Mouse (Mus musculus): ENCODE data around the gene Cpe.

The Cpe gene

DNA sequence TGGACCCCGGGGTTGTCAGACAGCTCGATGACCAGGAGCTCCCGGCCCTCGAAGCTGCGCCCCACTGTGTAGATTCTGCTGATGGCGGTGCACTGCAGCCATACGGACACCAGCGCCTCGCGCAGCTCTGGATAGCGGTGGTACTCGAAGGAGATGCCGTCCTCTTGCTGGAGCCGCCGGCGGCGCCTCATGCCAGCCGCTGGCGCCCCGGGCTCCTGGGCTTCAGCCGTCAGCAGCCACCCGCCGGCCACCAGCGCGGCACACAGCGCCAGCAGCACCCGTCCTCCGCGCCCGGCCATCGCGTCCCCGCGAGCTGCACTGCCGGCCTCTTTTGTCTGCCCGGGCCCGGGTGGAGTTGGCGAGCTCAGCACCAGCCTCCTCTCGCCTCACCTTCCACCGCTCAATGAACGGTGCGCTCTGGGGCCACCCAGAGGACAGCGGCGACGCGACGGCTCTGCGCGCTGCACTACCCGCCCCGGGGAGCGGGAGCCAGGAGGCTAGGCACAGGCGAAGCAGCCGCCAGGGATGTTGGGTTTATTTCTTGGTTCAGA lies at the start of gene Cpe:
TSS of gene Cpe (minus strand) at position 404 of the 551 bp plus-strand sequence.
- DNase-seq (ENCODE audit: low spot score): peak; percentile 17

DNA sequence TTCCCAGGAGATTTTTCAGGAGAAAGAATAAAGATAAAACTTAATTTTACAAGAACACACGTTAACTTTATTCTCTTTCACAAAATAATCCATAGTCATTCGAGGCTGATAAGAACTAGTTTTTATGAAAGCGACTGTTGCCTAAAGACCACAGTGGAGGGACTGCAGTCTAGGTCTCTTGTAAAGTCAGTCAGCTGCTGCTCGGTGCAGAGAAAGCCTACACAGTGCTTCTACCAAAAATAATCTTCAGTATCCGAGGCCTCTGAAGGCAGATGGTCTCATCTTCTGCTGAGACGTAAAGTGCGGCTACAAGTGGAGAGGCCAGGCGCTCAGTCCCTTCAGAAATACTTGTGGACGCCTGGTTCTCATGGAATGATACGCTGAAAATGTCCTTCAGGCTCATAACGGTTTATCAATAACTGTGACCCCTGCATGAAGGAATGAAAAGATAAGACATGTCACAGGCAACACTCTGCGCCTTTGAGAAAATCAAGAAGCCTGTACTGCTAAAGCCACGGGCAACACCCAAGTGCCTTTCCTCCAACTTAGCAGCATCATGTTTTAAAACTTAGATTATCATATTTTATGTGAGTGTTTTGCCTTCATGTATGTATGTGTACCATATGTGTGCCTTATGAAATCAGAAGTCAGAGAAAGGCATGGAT lies 47.8 kb upstream of the Cpe start:
- no peak for DNase-seq (ENCODE audit: low spot score)

DNA sequence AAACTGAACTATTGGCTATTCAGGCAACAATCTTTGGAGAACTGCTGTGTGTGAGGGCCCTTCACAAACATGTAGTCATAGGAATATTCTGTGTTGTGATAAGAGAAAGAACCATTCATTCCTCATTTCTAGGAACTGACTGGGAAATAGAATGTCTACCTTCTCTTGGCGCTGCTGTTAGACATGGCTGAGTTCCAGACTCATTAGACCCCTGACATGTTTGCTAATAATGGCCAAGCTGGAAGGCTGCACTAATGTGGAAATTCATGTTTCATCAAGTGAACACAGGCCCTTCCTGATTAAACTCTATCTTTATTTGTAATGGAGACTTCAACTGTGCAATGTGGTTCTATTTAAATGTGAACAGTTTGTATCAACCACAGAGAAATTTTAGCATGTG lies 46.1 kb upstream of the Cpe start:
- no peak for DNase-seq (ENCODE audit: low spot score)

DNA sequence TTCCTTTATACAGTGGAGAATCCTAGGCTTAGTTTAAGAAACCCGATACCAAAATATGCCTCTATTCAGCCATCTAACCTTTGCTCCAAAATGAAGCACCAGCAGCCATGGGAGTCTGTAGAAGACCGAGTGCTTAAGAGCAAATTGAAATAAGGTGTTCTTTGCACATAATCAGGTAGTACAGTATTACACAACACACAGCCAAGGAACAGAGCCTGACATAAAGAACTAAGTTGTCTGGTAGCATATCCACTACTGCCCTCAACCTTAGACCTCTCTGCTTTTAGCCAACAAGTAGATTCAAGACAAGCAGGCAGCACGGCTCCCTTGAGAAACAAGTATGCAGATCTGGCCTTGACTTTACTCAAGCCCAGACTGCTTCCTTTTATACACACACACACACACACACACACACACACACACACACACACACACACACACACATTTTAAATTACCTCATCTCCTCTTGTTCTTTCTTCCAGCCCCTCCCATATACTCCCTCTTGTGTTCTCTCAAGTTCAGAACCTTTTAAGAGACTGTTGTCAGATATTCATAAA lies 44.0 kb upstream of the Cpe start:
- no peak for DNase-seq (ENCODE audit: low spot score)

DNA sequence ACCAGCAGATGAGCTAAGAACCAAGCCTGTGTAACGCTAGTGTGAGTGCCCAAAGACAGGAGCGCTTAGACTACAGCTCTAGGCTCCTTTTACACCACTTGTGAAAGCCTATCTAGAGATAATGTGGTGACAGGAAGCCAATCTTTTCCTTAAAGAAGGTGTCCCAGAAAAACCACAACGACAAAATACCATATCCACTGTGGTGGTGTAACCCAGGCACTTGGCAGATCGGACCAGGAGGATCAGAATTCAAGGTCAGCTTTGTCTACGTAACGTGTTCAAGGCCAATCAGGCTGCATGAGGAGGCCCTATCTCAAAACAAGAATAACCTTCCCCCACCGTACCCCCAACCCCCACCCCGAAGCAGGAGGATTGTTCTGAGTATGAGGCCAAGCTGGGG lies 42.3 kb upstream of the Cpe start:
- DNase-seq (ENCODE audit: low spot score): no peak

DNA sequence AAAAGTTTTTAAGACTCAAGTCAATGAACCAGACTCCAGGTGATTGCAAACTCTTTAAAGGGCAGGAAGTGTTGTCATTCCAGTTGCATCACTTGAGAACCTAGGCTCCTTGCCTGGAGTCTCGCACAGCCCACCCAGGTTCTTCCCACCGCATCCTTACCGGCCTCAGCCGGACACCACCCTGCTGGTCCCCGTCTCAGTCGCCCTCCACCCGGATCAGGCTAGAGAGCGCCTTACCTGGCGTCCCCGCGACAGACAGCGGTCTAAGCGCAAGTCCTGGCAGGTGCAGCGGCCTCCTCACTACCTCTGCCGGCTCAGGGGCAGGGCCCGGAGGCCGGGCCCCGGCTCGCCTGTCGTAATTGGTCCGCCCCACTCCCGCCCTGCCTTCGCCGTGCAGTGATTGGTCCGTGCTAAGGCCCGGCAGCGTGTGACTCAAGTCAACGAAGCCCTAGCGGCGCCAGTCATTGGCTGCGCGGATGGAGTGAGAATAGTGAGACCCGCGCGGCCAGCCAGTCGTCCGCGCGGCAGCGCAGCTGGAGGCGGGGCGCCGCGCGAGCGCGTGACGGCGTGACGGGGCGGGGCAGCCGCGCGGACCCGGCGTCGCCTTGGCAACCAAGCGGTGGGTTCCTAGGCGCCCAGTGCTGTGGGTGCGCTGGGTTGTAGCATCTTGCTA lies 40.6 kb upstream of the Cpe start, which contains the start of gene Msmo1:
TSS of gene Msmo1 (minus strand) at position 522 of the 673 bp plus-strand sequence.
- DNase-seq (ENCODE audit: low spot score): peak; percentile 90

DNA sequence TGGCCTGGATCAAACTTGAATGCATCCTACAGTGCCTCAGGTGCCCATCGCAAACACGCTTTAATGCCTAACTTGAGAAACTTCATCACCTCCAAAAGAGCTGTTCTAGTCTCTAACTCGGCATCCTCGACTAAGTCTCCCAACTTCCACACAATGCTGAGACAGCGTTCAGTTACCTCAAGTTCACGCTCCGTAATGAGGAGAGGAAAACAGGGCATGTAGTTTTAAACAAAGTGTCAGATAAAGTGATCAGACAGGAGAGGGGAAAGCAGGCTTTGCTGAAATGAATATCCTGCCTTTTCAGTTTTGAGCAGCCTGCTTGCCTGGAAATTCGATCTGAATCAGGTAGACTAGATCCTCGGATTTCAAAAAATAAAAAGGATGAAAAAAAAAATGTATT lies 39.7 kb upstream of the Cpe start:
- DNase-seq (ENCODE audit: low spot score): no peak

DNA sequence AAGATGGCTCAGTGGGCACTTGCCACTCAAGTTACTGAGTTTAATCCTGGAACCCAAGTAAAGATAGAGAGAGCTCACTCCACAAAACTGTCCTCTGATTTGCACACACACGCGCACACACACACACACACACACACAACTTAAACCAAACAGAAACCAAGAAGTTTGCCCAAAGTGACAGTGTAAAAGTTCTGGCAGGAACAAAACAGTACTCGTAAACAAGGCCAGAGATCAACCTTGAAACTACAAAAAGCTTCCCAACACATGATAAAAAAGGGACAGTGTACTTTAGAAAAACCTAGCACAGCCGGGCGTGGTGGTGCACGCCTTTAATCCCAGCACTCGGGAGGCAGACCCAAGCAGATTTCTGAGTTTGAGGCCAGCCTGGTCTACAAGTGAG lies 35.3 kb upstream of the Cpe start:
- DNase-seq (ENCODE audit: low spot score): no peak

DNA sequence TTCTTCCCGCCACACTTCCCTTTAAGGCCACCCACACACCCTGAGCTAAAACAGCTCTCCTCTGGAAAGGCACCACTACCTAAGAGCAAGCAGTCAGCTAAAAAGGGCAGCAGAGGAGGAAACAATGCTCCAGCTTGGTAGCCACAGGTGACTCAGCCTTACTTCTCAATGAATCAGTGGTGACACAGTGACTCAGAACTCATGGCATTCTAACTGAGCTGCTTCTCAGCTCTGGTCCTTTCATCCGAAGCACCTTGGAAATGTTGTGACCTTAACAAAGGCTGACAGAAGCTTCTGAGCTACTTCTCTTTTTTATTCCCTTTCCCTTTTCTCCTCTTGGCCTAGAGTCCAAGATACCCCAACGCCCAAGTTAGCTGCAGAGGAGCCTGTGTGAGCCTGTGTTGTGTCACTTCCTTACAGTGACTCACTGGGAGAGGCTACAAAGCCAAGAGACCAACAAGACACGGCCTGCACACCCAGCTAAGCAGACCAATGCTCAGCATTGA lies 33.4 kb upstream of the Cpe start:
- no peak for DNase-seq (ENCODE audit: low spot score)

DNA sequence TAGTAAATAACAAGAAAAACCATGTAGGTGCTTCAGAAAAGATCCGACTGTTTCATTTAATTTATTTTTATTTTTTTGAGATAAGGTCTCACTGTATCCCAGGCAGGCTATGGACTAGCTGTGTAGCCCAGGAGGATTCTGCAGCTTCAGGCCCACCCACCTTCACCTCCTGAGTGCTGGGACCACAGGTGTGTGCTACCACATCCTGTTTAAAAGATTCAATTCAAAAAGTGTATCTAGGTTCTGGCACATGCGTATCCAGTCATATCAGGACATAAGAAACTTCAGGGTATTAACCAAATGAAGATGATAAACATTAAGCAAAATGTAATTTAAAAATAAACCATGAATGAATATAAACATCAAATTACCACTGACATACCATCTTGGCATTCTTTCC lies 30.4 kb upstream of the Cpe start:
- no peak for DNase-seq (ENCODE audit: low spot score)

DNA sequence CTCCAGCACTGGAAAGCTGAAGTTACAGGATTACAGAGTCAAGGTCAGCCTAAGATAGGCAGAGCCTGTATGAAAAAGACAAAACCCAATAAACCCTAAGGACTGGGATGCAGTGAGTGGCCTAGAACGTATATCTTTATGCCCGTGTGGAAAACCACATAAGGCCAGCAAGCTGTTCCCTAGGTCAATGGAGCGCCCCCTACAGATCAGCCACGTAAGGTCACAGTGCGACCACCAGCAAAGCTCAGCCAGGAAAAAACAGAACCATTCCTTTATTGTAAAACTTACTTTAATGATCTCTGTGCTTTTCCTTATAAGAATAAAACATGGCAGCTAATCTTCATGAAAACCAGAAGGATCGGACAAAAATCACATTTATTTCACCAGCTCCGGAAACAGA lies 25.0 kb upstream of the Cpe start:
- no peak for DNase-seq (ENCODE audit: low spot score)

DNA sequence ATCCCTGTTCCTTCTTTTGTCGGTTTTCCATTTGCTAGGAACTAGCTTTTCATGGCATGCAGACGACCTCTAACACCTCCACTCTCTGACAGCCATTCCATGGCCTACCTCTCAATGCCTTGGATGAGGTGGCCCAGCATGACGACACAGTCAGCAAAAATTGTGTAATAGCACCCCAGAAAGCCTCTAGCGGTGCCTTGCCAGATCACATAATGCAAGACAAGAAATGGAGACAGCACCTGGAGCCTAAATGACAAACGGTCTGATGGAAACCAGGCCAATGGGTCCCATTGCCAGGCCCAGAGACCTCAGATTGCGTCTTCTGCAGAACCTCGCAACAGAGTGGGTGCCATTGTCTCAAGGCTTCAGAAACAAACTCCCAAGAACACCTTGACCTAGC lies 19.6 kb upstream of the Cpe start:
- no peak for DNase-seq (ENCODE audit: low spot score)

DNA sequence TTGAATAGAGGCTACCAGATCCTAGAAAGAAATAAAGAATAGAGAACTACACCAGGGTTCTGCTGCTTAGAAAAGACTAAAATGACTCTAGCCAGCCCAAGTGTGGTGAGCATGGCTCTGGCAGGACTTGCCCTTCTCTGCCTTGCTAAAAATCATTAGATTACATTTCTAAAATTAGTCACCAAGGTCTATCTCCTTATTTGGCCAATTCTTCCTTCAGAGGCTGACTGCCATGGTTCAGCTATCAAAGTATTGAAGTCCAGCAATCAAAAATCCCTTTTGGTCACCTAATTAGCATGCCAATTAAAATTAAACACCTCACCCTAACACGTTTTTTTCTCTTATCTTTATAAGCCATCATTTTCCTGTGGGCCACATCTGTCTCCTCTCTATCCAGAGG lies 18.7 kb upstream of the Cpe start:
- DNase-seq (ENCODE audit: low spot score): no peak

DNA sequence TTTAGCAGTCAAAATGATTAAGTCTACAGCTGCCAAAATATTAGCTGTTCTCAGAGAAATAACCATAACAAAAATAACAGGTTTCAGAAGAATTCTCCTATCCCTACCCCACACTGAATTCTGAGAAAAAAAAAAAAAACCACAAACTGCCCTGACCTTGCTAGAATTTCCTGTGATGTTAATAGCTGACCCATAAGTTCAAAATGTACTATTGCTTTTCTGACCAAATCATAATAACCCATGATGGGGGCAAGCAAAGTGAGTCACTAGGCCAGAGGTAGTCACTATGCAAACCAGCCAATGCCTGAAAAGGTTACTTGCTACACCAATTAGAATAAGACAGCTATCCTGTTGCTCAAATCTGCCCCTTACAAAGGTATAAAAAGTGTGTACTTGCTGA lies 14.6 kb upstream of the Cpe start:
- DNase-seq (ENCODE audit: low spot score): no peak

DNA sequence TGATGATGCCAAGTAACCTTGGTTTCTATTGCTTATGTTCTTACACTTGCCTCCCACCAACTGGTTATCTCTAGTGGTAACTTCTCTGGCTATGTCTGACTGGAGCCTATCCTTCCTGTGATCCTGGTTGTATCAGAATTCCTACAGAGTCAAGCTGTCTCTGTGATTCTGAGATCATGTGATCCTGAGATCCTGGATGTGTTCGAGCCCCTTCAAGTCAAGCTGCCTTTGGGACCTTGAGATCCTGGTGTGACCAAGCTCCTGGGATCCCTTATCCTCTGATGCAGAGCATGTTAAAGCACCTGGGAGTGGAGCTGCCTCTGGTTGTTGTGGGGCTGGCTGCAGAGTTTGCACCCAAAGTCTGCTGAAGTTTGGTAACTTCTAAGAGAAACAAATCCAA lies 10.3 kb upstream of the Cpe start:
- no peak for DNase-seq (ENCODE audit: low spot score)

DNA sequence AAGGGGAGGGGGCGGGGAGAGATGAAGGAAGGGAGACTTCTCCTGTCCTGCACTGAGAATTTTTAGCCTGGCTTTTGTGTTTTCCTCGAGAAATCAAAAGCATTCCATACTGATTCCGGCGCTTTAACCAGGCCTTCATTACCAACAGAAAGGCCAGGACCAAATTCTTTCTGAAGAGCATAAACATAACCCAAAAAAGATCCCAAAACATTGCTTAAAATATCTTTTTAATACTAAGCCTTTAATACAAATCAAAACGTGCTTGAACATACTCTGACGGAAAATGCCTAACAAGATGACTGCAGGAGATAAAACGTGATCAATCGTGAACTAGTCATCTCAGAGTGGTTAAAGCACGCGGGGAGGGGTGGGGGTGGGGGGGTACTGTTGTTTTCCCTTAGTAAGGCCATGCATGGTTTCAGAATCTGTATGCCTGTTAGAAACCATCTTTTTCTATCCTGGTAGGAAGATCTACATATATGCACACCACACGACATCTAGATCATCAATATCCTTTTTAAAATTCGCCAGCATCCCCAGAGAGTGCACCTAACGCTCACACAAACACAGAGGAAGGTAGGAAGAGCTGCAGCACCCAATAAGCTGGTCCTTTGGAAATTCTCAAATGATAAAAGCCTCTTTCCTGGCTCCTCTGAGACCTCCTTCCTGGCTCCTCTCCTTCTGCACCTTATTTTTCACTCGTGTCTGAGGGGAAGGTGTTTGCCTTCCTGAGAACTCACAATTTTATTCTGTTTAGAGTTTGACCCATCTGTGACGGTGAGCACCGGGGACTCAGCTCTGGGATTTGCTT lies 1.1 kb downstream of the Cpe start:
- DNase-seq (ENCODE audit: low spot score): no peak

DNA sequence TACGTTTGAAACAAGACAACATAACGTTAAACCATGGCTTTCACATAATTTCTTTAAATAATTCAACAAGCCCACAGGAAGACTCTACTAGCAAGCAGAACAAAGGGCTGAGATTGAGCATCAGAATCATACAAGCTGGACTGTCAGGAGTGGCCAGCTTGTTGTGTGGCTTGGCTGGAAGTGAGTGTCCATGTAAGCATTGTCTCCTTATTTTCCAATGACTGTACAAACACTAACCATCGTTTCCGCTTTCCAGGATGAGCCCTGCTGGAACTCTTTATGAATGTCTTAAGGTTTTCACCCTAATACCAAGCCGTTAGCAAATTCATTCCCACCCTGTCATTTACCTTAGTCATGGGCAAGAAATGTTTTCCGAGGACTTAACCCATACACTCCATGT lies 2.0 kb downstream of the Cpe start:
- DNase-seq (ENCODE audit: low spot score): no peak

DNA sequence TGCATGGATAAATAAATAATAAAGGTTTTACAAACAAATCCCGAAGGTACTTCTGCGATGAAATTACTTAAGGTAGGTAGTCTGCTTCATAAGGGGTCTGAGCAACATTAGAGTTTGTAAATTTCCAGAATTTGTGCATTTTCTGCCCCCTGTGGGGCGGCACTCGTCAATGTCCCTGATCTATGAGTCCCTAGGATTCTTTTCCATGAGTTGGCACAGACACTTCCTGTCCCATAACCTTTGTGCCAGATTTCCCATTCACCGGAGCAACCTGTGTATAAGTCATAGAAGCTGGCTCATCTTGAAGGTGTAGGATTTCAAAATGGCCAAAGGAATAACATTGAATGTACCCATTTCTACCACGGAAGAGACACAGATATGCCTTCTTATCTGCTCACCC lies 2.5 kb downstream of the Cpe start:
- DNase-seq (ENCODE audit: low spot score): no peak

DNA sequence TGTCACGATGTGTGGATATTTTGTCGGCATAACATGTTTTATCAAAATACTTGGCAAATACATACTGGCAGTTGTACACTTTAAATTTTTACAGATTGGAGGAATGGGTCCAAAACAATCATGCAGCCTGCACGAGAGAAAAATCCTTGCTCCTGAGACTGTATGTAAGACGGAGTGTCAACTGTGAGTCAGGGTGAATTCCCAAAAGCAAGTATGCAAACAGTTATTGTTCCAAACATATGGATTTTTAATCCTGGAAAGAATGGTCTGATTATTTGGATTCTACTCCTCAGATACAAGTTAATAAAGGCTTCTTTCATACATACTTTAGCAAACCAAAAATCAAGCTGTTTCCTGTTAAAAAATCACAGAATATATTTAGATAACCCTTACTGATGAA lies 4.1 kb downstream of the Cpe start:
- DNase-seq (ENCODE audit: low spot score): no peak

DNA sequence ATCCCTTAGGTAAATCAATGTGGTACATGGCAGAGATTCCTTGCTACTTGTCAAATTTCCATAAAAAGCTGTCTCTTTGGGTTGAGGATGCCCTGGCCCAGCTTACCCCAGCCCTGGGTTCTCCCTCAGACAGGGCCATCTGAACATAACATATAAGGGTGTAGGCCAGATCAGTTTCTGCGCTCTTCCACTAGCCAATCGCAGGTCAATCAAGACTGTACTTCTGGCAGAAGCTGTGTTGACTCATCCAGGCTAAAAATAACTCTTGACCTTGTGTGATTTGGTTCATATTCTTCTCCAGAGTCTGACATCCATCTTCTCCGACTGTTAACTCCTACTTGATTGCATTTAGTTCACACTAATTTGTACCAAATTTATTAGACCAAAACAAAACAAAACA lies 4.7 kb downstream of the Cpe start:
- no peak for DNase-seq (ENCODE audit: low spot score)

DNA sequence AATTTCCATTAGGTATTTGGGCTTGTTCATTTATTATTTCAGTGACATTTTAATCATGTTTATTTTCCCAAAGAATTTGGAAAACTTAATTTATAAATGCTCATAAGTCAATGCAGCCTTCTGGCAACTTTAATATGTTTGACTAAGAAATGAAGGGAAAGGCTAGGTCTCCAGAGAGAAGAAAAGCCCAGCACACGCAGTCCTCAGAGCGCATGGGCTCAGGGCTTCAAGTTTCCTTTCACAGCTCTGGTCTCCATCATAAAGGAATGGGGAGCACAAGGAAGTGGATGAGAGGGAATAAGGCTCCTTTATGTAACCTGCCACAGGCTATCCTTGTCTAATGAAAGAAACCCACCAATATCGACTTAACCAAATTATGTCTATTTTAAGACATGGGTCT lies 10.4 kb downstream of the Cpe start:
- no peak for DNase-seq (ENCODE audit: low spot score)

DNA sequence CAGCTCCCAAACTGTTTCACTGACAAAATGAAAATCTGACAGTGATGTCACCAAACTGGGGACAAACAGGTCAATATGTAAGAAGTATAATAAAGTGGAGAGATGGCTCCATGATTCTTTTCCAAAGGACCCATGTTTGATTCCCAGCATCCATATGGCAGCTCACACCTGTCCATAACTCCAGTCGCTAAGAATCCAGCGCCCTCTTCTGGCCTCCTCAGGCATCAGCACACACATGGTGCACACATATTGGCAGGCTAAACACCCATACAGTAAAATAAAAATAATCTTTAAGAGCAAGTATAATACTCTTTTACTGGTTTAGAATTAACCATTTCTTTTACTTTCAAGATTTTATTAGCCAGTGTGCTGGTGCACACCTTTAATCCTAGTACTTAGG lies 16.5 kb downstream of the Cpe start:
- DNase-seq (ENCODE audit: low spot score): no peak

Data from urinary bladder, postnatal 10 days (tissue).